Mouse (Mus musculus) urinary bladder, postnatal 14 days (tissue): Measurements from ENCODE around the gene Oog2.
"Not testable (repeated sequence)": the region's sequence is repeated elsewhere in the genome, so short reads cannot be mapped to it uniquely, and the experiment has no call there.

ENCODE experiments used
- DNase-seq: peaks from one replicate; pipeline ENCODE4 v3.0.0; 2021; ENCODE audit warnings: low spot score

Oog2 gene

GRCm38 (mm10) chr4:144190419-144190818 lies at the start of gene Oog2:
TSS of gene Oog2 (plus strand) at chr4:144190719.
- DNase-seq = no peak

- no peak for DNase-seq
These were observed 28.0 kb upstream of the Oog2 start, which contains the start of gene Oog3 for GRCm38 (mm10) chr4:144162563-144162962. TSS of gene Oog3 (minus strand) at chr4:144162663.

GRCm38 (mm10) chr4:144213218-144213617 lies 22.7 kb downstream of the Oog2 start, which contains the start of gene C87977:
TSS of gene C87977 (minus strand) at chr4:144213318.
- not testable (repeated sequence) for DNase-seq
